Mouse (Mus musculus): Measurements from ENCODE around the gene Smim17.

GRCm38 (mm10) chr7:6415442-6415787 is 16.9 kb downstream of the Smim17 start:
- TF ChIP-seq CTCF (conservative IDR thresholded peaks at IDR 0.05; ENCODE audit: low read length) (no peak), POU5F1 (IDR thresholded peaks at IDR 0.05; ENCODE audit: borderline replicate concordance, low read length) (no peak), NANOG (IDR thresholded peaks at IDR 0.05; ENCODE audit: borderline replicate concordance, low read length) (no peak)
